Mouse (Mus musculus) embryonic fibroblast, embryonic 13.5 days (primary cell): ENCODE measurements around the gene 4930578G10Rik.

ENCODE experiments used
- CTCF ChIP-seq: IDR thresholded peaks from 2 replicates; pipeline ENCODE4 v1.5.1; 2011; ENCODE audit warnings: mild to moderate bottlenecking, control low read depth, low read length, moderate library complexity, borderline replicate concordance; ENCODE audit not compliant: insufficient read depth
- POLR2A ChIP-seq: IDR thresholded peaks from 2 replicates; pipeline ENCODE4 v1.6.1; 2011; ENCODE audit warnings: low read depth, mild to moderate bottlenecking, control low read depth, low read length, moderate library complexity

DNA sequence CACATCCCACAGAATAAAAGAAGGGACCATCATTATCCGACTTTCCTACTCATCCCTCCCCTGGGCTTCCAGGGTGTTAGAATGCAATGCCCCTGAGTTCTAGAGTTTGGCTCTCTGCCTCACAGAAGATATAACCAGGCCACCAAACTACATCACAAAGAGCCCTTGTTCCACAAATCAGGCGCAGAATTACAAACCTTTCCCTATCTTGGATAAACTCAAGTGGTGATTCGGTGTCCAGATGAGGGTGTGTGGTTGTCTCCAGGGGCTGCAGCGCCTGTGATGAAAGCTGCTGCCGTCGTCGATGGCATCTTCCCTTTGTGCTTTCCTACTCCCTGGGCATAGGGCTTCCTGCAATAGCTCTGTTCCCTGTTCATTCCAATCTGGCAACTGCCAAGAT is 138.8 kb downstream of the 4930578G10Rik start, which contains the start of gene Fam205c:
- TF ChIP-seq CTCF (no peak), POLR2A (no peak)
